Mouse (Mus musculus) ES-E14 (cell line): ENCODE results near the gene Ccdc17. TPM values are rescaled to one million over a fixed set of nuclear protein-coding genes. Genes with fewer than 3 reads are reported as not detected.
A peak's percentile ranks its signal among the peaks of the same experiment; 100 is the strongest.

Experiments
- DNase-seq: peaks from one replicate; pipeline ENCODE4 v3.0.0-alpha.2; 2013; ENCODE audit warnings: low read depth, low spot score
- H3K27ac ChIP-seq: 2 replicates; pipeline ENCODE4 v1.5.1; 2012; ENCODE audit warnings: low read depth, mild to moderate bottlenecking, low read length, moderate library complexity, mixed read lengths; ENCODE audit not compliant: poor library complexity, insufficient read depth, severe bottlenecking
- H3K36me3 ChIP-seq: 2 replicates; pipeline ENCODE4 v1.6.1; 2012; ENCODE audit warnings: mild to moderate bottlenecking, low read length, moderate library complexity, mixed read lengths; ENCODE audit not compliant: control insufficient read depth, poor library complexity, insufficient read depth, severe bottlenecking
- H3K4me1 ChIP-seq, 2 experiments: fragments of 150-350 bp in 1 of 2; sonication (generic) in 1 of 2; 2 replicates each; pipeline ENCODE4 v1.6.1; 2012; ENCODE audit warnings: low read length in 2 of 2, mild to moderate bottlenecking in 1 of 2, mixed read lengths in 1 of 2; ENCODE audit not compliant: control insufficient read depth in 2 of 2, insufficient read depth in 2 of 2, poor library complexity in 1 of 2
- H3K4me3 ChIP-seq, 2 experiments: fragments of 150-350 bp in 1 of 2; sonication (generic) in 1 of 2; 2 replicates each; pipeline ENCODE4 v1.5.1; 2012; ENCODE audit warnings: low read length in 2 of 2, low read depth in 1 of 2, mild to moderate bottlenecking in 1 of 2, mixed read lengths in 1 of 2; ENCODE audit not compliant: insufficient read depth in 1 of 2, poor library complexity in 1 of 2, severe bottlenecking in 1 of 2
- H3K9ac ChIP-seq: 2 replicates; pipeline ENCODE4 v1.6.1; 2012; ENCODE audit warnings: low read depth, mild to moderate bottlenecking, low read length, mixed read lengths; ENCODE audit not compliant: poor library complexity, insufficient read depth, severe bottlenecking
- H3K9me3 ChIP-seq: fragments of 150-350 bp; sonication (generic); 2 replicates; pipeline ENCODE4 v1.6.1; 2012; ENCODE audit warnings: low read depth, mild to moderate bottlenecking, low read length; ENCODE audit not compliant: control insufficient read depth, insufficient read depth
- CHD2 ChIP-seq: IDR thresholded peaks from 2 replicates; pipeline ENCODE4 v1.6.1; 2014; ENCODE audit warnings: mild to moderate bottlenecking, low read depth, low read length, inconsistent platforms
- HCFC1 ChIP-seq: IDR thresholded peaks from 2 replicates; pipeline ENCODE4 v1.6.1; 2012; ENCODE audit warnings: low read length, inconsistent platforms, borderline replicate concordance; ENCODE audit not compliant: insufficient read depth
- MAFK ChIP-seq: IDR thresholded peaks from 2 replicates; pipeline ENCODE4 v1.6.1; 2014; ENCODE audit warnings: mild to moderate bottlenecking, low read depth, low read length, inconsistent platforms; ENCODE audit not compliant: insufficient read depth
- ZC3H11A ChIP-seq: IDR thresholded peaks from 2 replicates; pipeline ENCODE4 v1.6.1; 2012; ENCODE audit warnings: low read depth, mild to moderate bottlenecking, inconsistent platforms, low read length, borderline replicate concordance
- ZNF384 ChIP-seq: IDR thresholded peaks from 2 replicates; pipeline ENCODE4 v1.6.1; 2012; ENCODE audit warnings: low read depth, low read length, inconsistent platforms
- in situ Hi-C, 2 experiments: fragments of 600-800 bp; cut with MboI; formaldehyde crosslinking; loops; one replicate each; pipeline ENCODE4 v1.15.1; 2025; ENCODE audit warnings: low sequenced_read_pairs in 2 of 2, inconsistent platforms in 1 of 2; ENCODE audit not compliant: unreplicated experiment in 2 of 2
- total RNA-seq: library from RNA; depleted of rRNA; stranded (reverse); fragments of 300-350 nt; gene quantifications from 2 replicates; pipeline ENCODE4 v1.2.3, GENCODE M21; 2012; rRNA removed

Gene Ccdc17
- total RNA-seq, 1 experiment, result 2.9 TPM

GRCm38 (mm10) chr4:116638821-116639220 is 42.4 kb downstream of the Ccdc17 start:
- H3K27ac ChIP-seq, result no peak overlapping the region
- DNase-seq, result no peak
- H3K4me1 ChIP-seq, result no peaks in the 10 kb centered on the region; a peak in 1 of 4 replicates
- in situ Hi-C loops, result no loop called here
- H3K9me3 ChIP-seq, result no peaks in the 10 kb centered on the region
- H3K9ac ChIP-seq, result no peak overlapping the region
- H3K4me3 ChIP-seq, result no peak overlapping the region
- no peak for TF ChIP-seq CHD2
- TF ChIP-seq ZC3H11A, result no peak
- TF ChIP-seq ZNF384, result no peak
- TF ChIP-seq HCFC1, result no peak
- TF ChIP-seq MAFK, result no peak
- H3K36me3 ChIP-seq, result peaks cover 35% of the 10 kb centered on the region

DNA sequence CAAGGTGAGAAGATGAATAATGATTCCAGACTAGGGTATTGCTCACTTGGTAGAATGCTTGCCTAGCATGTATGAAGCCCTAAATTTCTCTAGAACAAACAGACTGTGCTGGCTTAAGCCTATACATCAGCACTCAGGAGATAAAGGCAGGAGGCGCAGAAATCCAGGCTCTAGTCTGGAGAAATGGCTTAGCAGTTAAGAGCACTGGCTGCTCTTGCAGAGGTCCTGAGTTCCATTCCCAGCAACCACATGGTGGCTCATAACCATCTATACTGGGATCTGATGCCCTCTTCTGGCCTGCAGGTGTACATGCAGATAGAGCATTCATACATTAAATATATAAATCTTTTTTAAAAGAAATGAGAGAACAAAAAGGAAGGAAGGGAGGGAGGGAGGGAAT is 45.6 kb downstream of the Ccdc17 start:
- in situ Hi-C loops, result no loop called here
- Histone ChIP-seq H3K27ac (no peak overlapping the region), H3K9me3 (no peaks in the 10 kb centered on the region), H3K36me3 (peaks cover 38% of the 10 kb centered on the region), H3K9ac (no peak overlapping the region), H3K4me1 (no peaks in the 10 kb centered on the region; a peak in 2 of 4 replicates), H3K4me3 (no peak overlapping the region)
- DNase-seq, result no peak
- TF ChIP-seq HCFC1 (no peak), CHD2 (no peak), ZC3H11A (no peak), ZNF384 (no peak), MAFK (no peak)

- Histone ChIP-seq H3K9me3 (no peaks in the 10 kb centered on the region), H3K27ac (no peak overlapping the region), H3K9ac (no peak overlapping the region), H3K4me3 (no peak overlapping the region), H3K36me3 (peaks cover 24% of the 10 kb centered on the region), H3K4me1 (no peaks in the 10 kb centered on the region; a peak in 3 of 4 replicates)
- DNase-seq, result no peak
- in situ Hi-C loops, result no loop called here
- TF ChIP-seq MAFK (no peak), CHD2 (no peak), HCFC1 (no peak), ZC3H11A (no peak), ZNF384 (no peak)
These were observed 47.9 kb downstream of the Ccdc17 start for GRCm38 (mm10) chr4:116644326-116644725.

DNA sequence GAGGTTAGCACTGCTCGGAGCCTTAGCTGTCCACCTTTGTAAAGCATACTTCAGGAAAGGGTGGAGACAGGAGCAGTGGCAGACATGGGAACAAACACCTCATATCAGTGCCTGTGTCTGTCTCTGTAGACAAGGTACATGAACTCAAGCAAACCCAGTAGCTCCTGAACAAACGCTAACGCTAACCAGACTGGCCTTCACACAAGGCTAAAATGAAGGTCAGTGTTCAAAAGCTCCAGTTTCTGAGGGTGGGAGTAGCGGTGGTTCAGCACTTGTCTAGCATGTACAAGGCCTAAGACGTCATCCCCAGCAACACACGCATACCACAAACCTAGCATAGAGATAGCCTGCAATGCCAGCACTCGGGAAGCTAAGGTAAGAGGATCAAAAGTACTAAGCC is 49.2 kb downstream of the Ccdc17 start:
- Histone ChIP-seq H3K4me1 (no peaks in the 10 kb centered on the region; a peak in 3 of 4 replicates), H3K9ac (no peak overlapping the region; the same call in 1 of the 2 replicates), H3K4me3 (no peak overlapping the region), H3K27ac (no peak overlapping the region), H3K36me3 (peaks cover 15% of the 10 kb centered on the region), H3K9me3 (no peaks in the 10 kb centered on the region)
- DNase-seq, result no peak
- TF ChIP-seq ZNF384 (no peak), ZC3H11A (no peak), CHD2 (no peak), MAFK (no peak), HCFC1 (no peak)
- in situ Hi-C loops, result no loop called here

DNA sequence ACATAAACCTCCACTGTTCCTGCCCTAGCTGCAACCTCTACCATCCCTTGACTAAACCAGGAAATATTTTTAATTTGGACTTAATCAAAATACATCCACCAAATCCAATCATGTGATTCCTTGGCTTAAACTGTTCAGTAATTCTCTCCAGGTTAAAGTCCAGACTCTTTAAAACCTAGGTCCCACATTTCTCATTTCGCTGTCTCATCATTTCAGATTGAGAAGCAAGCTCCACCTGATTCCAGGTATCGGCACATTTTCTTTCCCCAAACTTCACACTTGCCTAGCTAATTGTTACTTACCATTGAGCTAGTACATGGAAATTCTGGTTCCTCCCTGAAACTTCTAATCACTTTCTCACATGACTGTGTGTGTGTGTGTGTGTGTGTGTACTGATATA is 53.0 kb downstream of the Ccdc17 start:
- in situ Hi-C loops, result no loop called here
- peak overlapping the region in 1 of 2 experiments; percentile 89; a peak in 3 of 4 replicates for H3K4me3 ChIP-seq
- H3K9me3 ChIP-seq, result no peaks in the 10 kb centered on the region
- TF ChIP-seq MAFK, result peak; percentile 34; the same call in 1 of the 2 replicates
- no peak for TF ChIP-seq HCFC1
- no peak for TF ChIP-seq ZNF384
- TF ChIP-seq ZC3H11A, result no peak
- no peak for TF ChIP-seq CHD2
- DNase-seq, result no peak
- peak overlapping the region; percentile 36; the same call in 1 of the 2 replicates for H3K9ac ChIP-seq
- no peak overlapping the region for H3K27ac ChIP-seq
- H3K36me3 ChIP-seq, result peaks cover 5% of the 10 kb centered on the region
- no peaks in the 10 kb centered on the region; a peak in 2 of 4 replicates for H3K4me1 ChIP-seq

Other genes with a start within 250 kb of the Ccdc17 start
- gene Mast2, start 132.5 kb upstream of the Ccdc17 start, total RNA-seq, result 24.5 and 28.4 TPM in 2 replicates
- 2.6 and 3.7 TPM in 2 replicates for gene Ipp, start 89.1 kb upstream of the Ccdc17 start, total RNA-seq
- 10.1 and 11.4 TPM in 2 replicates for gene Tmem69, start 40.7 kb upstream of the Ccdc17 start, total RNA-seq
- gene Gpbp1l1, start 39.0 kb upstream of the Ccdc17 start, total RNA-seq, result 65.9 and 74.3 TPM in 2 replicates
- 325 and 342 TPM in 2 replicates for gene Nasp, start 31.3 kb downstream of the Ccdc17 start, total RNA-seq
- gene Akr1a1, start 55.0 kb downstream of the Ccdc17 start, total RNA-seq, result 197 and 262 TPM in 2 replicates
- gene Prdx1, start 88.9 kb downstream of the Ccdc17 start, total RNA-seq, result 444 and 682 TPM in 2 replicates
- gene Mmachc, start 111.8 kb downstream of the Ccdc17 start, total RNA-seq, result 15.8 and 18.7 TPM in 2 replicates
- gene Ccdc163, start 111.9 kb downstream of the Ccdc17 start, total RNA-seq, result 18.6 and 21.9 TPM in 2 replicates
- 15.3 and 20.6 TPM in 2 replicates for gene Tesk2, start 124.3 kb downstream of the Ccdc17 start, total RNA-seq
- gene Toe1, start 211.0 kb downstream of the Ccdc17 start, total RNA-seq, result 47.4 and 51.9 TPM in 2 replicates
- gene Mutyh, start 211.1 kb downstream of the Ccdc17 start, total RNA-seq, result 23.1 and 32.2 TPM in 2 replicates
- 5.4 and 5.8 TPM in 2 replicates for gene Hpdl, start 225.1 kb downstream of the Ccdc17 start, total RNA-seq